Mouse (Mus musculus) embryonic fibroblast, embryonic 13.5 days (primary cell): Measurements from ENCODE around the gene Zfp36l1. TPM values are rescaled to one million over a fixed set of nuclear protein-coding genes. Genes with fewer than 3 reads are reported as not detected.

Experiments
- H3K27ac ChIP-seq: 2 replicates; pipeline ENCODE4 v1.5.1; 2012; ENCODE audit warnings: low read length, control low read depth, inconsistent platforms; ENCODE audit not compliant: insufficient read depth
- H3K4me1 ChIP-seq: 2 replicates; pipeline ENCODE4 v1.6.1; 2011; ENCODE audit warnings: low read length; ENCODE audit not compliant: control insufficient read depth, insufficient read depth
- H3K4me3 ChIP-seq: 2 replicates; pipeline ENCODE4 v1.5.1; 2011; ENCODE audit warnings: mild to moderate bottlenecking, control low read depth, low read length; ENCODE audit not compliant: insufficient read depth
- CTCF ChIP-seq: IDR thresholded peaks from 2 replicates; pipeline ENCODE4 v1.5.1; 2011; ENCODE audit warnings: mild to moderate bottlenecking, control low read depth, low read length, moderate library complexity, borderline replicate concordance; ENCODE audit not compliant: insufficient read depth
- POLR2A ChIP-seq: IDR thresholded peaks from 2 replicates; pipeline ENCODE4 v1.6.1; 2011; ENCODE audit warnings: low read depth, mild to moderate bottlenecking, control low read depth, low read length, moderate library complexity
- polyA plus RNA-seq: library from polyadenylated mRNA; stranded (reverse); fragments of >200 nt; gene quantifications from 2 replicates; pipeline ENCODE4 v1.2.4, GENCODE M21; 2011; ENCODE audit warnings: low read depth; ENCODE audit not compliant: missing spikeins, insufficient read length

Zfp36l1 gene
- polyA plus RNA-seq, 1 experiment = 139 TPM

DNA sequence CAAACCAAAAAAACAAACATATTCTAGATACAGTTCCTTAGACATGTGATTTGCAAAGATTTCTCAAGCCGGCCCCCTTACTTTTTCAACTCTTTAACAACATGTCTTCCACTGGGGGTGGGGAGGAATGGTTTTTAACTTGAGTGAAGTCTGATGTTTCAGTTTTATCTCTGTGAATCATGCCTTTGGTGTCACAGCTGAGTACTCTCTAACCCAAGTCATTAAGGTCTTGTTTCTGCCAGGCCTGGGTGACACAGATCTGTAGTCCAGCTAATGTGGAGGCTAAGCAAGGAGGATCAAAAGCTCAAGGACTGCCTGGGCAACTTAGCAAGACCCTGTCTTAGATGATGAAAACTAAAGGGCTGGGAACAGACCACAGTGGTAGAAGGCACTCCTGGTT, 5.8 kb upstream of the Zfp36l1 start:
- H3K27ac ChIP-seq = no peak overlapping the region
- no peaks in the 10 kb centered on the region for H3K4me1 ChIP-seq
- no peak for TF ChIP-seq POLR2A
- H3K4me3 ChIP-seq = no peak overlapping the region

DNA sequence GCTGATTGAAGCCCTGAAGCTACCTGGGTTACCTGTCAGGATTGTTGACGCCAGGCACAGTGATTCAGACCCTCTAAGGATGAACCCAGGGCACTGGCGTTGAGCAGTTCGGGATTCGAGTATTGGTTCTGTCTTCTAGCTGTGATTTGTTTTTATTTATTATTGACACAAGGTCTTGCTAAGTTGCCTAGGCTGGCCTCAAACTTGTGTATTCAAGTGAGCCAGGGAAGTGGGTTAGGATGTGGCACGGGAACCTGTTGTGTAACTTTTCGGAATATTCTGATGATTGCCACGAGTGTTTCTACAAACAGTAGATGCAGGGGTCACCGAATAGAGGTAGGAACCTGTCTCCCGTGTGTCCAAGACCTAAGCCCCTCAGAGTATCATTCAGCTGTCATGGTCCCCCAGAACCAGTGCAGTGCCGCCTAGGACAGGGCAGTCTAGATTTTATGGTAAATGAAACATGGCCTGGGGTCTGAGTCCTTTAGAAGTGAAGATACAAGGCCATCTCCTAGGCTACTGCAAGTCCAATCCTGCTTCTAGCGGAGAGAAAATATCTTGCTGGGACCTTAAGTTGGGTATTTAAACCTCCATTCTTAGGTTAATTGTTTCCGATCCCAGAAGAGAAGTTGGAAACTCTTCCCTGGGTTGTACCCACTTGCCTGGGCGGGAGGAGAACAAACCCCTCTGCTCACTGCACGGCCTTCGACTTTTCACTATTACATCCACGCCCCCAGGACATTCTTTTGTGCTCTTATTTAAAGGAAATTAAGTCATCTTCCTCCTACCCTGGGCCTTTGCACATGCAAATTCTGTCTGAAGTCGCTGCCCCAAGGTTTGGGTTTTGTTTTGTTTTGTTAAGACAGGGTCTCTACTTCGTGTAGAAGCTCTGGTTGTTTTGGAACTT, 3.6 kb upstream of the Zfp36l1 start:
- Histone ChIP-seq H3K27ac (no peak overlapping the region), H3K4me1 (no peaks in the 10 kb centered on the region), H3K4me3 (peak overlapping the region; percentile 69)
- TF ChIP-seq CTCF = no peak
- no peak for TF ChIP-seq POLR2A

DNA sequence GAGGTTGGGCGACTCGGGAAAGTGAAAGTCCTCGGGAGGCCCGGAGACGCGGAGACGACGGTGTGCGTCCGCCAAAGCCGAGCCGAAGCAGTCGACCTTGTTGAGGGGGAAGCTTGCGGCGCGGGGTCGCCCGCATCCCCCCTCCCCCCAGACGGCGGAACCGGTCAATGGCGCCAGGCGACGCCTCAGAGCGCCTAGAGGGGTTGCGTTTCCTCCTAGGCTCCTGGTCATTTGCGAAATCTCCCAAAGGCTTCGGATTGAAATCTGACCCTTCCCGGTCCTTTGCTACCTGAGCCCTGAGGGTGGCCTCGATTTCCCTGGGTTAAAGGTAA, 3.0 kb upstream of the Zfp36l1 start:
- Histone ChIP-seq H3K4me3 (peak overlapping the region; percentile 69), H3K27ac (peak overlapping the region; percentile 56; the same call in 1 of the 2 replicates), H3K4me1 (no peaks in the 10 kb centered on the region)
- TF ChIP-seq CTCF (no peak), POLR2A (no peak)

DNA sequence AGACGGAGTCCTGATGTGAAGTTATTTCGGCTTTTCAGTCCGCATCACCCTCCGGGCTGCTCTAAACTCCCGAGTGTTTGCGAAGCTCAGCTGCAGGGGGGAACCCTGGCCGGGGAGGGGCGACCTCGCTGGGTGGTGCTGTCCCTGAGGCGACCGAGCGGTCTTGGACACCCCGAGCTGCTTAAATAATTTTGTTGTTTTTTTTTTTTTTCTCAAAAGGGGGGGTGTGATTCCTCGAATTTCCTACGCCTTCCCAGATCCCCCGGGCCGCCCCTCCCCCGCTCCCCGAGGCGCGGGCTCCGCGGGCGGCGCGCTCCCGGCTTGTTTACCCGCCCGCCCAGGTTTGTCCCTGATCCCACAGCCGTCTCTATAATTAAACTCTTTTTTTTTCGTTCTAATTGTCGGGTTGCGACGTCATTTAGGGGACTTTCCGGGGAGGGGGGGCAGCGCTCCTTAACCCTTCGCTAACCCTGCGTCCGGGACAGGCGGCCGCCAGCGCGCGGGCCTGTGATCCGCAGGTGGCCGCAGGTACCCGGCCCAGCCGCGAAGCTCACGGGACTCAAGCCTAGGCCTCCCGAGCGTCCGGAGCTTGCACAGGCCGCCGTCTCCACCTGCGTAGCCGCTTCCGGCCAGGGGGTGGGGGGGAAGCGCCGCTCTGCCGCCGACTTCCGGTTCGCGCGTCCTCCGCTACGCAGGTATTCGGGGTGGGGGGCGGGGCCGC, 2.5 kb upstream of the Zfp36l1 start:
- Histone ChIP-seq H3K27ac (peak overlapping the region; percentile 98), H3K4me1 (no peaks in the 10 kb centered on the region), H3K4me3 (peak overlapping the region; percentile 69)
- peak; percentile 53 for TF ChIP-seq POLR2A
- no peak for TF ChIP-seq CTCF

DNA sequence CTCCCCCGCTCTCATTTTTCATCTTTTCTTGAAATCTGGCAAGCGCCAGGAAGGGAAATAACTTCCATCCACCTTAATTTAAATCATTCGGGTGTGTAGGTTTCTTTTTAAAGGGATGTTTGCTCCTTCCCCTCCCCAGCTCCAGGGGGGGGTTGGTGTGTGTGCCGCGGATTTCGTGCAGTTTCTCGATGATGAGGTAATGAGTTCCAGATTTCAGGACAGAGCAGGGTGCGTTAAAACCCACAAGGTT, 2.0 kb upstream of the Zfp36l1 start:
- Histone ChIP-seq H3K27ac (peak overlapping the region; percentile 98), H3K4me3 (peak overlapping the region; percentile 69), H3K4me1 (no peaks in the 10 kb centered on the region)
- TF ChIP-seq POLR2A = no peak
- TF ChIP-seq CTCF = no peak

DNA sequence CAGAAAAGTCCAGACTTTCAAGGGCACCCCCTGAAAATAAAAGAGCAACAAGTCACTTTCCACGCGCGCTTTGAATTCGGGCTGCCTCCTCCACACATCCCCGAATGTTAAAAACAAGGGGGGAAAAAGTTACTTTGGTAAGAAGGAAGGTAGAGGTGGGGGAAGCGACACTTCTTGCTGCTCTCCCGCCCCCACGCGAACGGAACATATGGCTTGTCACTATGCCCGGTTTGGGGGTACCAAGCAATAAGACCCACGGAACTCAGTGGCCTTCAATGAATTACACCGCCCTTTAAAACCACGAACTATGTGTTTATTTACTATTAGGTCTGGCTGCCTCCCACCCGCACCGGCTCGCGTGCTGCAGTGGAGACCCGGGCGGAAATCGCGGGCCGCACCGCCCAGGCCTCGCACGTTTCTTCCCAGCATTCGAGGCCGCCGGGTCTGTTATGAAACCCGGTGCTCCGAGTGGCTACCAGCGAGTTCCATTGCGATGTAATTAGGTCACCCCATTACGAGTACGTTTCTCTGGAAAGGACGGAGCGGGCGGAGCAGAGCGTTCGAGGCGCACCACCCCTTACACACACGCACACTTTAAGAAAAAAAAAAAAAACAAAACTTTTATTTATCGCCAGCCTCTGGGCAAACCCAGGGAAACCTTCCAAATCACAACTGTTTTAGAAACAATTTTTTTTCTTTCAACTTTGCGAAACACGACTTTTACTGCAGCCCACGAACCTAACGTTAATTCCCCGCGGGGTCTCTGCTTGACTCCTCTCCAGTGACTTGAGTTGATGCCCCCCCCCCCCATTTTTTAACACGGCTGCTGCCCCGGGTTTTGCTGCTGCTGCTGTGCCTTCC, 1.4 kb upstream of the Zfp36l1 start:
- H3K27ac ChIP-seq = peak overlapping the region; percentile 98
- H3K4me3 ChIP-seq = peak overlapping the region; percentile 69
- peak; percentile 56 for TF ChIP-seq POLR2A
- no peak for TF ChIP-seq CTCF
- no peaks in the 10 kb centered on the region for H3K4me1 ChIP-seq

DNA sequence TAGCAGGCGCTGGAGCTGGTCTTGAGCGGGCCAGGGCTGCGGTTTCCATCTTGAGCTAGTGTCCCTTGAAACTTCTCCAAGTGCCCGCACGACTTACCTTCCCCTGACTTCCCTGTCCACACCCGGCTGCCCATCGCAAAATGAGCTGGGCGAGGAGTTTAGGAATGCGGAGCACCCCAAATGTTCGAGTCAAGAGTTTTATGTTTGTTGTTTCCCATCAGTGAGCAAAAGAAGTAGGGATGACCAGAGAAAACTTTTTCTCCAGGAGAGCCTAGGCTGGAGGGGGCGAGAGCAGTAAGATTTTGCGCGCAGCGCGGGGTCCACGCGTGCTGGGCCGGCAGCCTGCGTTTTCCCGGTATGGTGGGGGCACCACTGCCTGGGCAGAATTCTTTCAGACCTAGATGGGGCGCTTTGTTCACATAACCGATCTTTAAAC, 791 bp upstream of the Zfp36l1 start:
- no peaks in the 10 kb centered on the region for H3K4me1 ChIP-seq
- peak overlapping the region; percentile 43 for H3K4me3 ChIP-seq
- H3K27ac ChIP-seq = peak overlapping the region; percentile 98
- TF ChIP-seq POLR2A (no peak), CTCF (no peak)

DNA sequence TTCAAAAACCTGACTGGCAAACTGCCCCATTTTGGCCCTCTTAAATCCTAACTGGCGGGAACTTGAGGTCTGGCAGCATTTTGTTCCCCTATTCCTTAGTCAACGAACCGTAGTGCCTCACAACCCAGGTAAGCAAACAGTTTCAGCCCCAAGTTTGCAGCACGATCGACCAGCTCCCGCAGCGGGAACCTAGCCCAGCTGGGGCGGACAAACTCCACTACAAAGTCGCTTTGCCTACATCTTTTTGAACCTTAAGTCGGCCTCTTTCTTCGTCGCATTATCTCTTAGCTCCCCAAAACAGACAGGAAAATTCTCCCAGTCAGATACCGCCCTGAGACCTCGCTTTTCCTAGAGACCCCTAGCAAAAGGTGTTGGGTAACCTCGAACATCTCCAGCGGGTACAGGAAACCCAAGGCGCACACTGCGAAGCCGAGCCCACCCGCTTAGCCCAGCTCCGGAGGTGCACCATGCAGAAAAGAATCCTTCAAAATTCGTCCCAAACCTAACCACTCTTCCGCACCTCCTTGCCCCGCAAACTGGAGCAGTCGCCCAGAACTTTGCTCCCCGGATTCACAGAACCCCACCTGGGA, 647 bp downstream of the Zfp36l1 start:
- Histone ChIP-seq H3K27ac (peak overlapping the region; percentile 84), H3K4me3 (peak overlapping the region; percentile 97), H3K4me1 (no peaks in the 10 kb centered on the region)
- TF ChIP-seq CTCF (no peak), POLR2A (no peak)
